Mouse (Mus musculus): ENCODE measurements at regions not wholly inside any gene's neighbourhood (a gene's known extent, or its start where the extent isn't known, plus 50 kb on each side); places are given as distances from the start of the nearest gene placed in this dataset.

- DNase-seq (ENCODE audit: low spot score), result no peak
Measured at GRCm38 (mm10) chr3:130977921-130978700, 132.2 kb upstream of the Lef1 start.

DNA sequence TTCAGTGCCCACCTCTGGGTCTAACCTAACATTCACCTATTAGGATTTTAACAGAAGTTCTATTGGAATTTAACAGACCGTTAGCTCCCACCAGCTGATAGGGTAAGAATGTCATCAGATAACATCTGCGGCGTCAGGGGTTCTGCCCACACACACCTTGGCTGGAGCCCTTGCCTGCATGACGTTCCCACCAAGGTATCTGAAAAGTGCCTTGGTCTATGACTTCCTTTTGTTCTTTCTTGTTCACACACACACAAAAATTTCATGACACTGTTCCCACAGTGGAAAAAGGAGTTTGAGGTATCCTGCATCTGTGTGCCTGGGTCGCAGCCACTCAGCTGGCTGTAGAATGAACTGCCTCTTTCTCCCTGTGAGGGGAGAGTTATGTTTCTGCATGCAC, 134.1 kb upstream of the Lef1 start:
- no peak for DNase-seq (ENCODE audit: low spot score)

DNA sequence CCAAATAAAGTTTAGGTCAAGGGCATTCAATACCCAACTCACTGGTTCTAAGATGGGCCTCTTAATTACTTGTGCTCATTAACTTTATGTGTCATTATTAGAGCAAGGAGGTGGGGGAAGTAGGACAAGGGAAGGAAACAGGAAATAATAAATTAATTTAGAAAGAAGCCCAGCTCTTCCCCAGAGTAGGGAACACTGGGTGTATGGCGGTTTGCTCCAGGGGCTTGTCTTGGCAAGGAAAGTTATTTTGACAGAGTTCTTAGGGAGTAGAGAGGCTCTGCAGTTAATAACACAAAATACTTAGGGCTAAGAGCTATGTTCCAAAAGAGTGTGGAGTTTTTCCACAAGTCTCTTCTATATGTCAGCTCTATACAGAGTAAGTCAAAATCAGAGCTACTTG, 135.0 kb upstream of the Lef1 start:
- no peak for DNase-seq (ENCODE audit: low spot score)

GRCm38 (mm10) chr3:130972126-130972525, 138.1 kb upstream of the Lef1 start:
- no peak for DNase-seq (ENCODE audit: low spot score)

- no peak for DNase-seq (ENCODE audit: low spot score)
Measured at GRCm38 (mm10) chr3:130965275-130965674, 145.0 kb upstream of the Lef1 start.

DNA sequence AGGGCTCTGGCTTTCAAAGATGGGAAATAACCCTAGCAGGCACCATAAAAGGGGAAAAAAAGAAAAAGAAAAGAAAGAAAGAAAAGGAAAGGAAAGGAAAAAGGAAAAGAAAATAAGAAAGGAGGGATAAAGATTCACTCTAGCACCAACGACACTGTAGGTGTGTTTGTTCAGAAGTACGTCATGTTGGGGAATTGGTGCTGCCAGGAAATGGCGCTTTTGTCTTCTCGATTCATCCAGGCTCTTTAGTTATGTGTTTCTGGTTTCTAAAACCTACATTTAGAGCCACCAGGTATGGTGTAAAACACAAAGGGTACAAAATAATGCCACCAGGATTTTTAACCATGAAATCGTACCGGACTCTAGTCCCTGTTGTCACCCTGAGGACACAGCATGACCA, 146.2 kb upstream of the Lef1 start:
- no peak for DNase-seq (ENCODE audit: low spot score)

DNA sequence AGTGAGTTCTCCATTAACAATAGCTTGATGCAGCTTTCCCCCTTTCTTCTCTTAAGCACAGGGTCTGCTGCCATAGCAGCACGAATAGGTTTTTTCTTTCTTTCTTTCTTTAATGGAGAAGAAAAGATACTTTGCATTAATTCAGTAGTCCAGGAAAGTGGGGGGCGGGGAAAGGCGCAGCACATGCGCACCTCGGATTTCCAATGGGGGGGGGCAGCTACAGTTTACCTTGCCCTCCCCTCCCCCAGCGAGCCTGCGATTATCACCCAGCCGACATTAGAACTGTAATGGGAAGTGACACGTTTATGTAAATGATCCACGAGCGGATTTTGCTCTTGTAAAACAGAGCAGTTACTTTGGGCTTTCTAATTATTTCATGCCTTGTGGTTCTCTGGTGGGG, 146.6 kb upstream of the Lef1 start:
- DNase-seq (ENCODE audit: low spot score), result no peak

GRCm38 (mm10) chr3:130962701-130963472, 147.4 kb upstream of the Lef1 start:
- DNase-seq (ENCODE audit: low spot score), result no peak

DNA sequence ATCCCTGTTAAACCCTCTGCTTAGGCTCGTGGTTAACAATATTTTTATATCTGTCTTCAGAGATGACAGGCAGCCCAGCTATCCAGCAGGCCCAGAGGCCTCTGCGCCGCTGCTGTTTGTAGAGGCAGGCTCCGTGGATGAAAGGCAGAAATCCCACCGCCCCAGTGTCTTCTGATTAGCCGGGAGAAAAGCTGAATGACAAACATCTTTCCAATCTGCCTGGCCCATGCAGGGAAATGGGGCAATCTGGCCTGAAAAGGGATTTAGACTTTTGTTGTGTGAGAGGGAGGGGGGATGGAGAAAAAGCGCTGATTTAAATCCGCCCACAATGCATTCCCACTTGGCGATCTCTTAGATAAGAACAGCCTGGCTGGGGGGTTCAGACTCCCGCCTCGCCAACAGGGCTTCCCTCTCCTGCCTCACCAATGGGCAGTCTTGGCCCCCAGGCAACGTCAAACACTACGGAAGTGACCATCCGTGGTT, 148.1 kb upstream of the Lef1 start:
- DNase-seq (ENCODE audit: low spot score), result no peak

DNA sequence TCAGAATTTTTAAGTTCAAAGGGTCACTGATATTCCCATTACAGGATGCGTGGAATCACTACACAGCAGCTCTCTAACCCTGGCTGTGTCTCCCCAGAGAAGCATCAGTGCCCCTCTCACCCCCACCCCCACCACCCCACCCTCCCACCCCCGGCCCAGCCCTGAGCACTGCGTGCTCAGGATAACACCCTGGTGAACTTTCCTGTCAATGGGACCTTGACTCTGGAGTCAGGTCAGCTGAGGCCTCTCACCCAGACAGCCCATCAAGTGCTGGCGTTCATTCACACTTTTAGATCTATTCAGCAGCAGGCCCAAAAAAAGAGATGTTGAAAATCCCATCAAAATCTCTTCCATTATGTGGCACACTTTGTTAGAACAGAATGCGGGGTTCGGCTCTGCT, 148.6 kb upstream of the Lef1 start:
- DNase-seq (ENCODE audit: low spot score), result no peak

DNA sequence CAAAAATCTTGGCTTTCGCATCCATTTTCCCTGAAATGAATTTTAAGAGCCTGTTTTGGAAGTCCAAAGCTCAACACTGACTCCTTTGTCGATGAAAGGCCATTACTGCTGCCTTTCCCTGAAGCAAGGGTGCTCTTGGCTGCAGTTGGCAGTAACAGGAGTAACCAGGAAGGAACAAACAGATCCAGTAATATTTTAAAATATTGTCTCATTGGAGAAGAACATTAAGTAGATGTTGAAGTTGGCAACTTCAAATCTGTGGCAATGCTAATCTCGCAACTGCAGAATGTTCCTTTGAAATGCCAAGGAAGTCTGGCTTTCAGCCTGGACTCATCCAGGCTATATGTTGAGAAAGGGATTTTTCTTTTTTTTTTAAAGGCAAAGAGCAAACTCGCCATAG, 154.3 kb upstream of the Lef1 start:
- DNase-seq (ENCODE audit: low spot score), result no peak

DNA sequence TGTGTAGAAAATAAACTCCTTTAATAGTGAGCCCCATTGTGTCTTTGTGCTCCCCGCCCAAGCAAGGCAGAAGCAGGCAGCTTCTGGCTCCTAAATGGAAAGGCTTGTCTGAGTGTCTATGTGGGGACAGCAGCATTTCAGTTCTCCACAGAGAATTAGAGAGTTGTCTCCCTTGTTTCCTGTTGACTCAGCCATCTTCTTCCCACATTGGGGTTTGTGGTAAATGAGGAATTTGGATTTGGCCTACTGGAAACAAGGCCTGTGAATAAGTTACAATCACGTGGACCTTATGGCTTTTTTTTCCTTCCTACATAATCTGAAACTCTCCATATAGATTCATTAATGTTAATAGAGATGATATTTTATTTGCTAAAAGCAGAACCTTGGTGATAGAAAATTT, 158.9 kb upstream of the Lef1 start:
- no peak for DNase-seq (ENCODE audit: low spot score)

GRCm38 (mm10) chr3:130950872-130951271, 159.4 kb upstream of the Lef1 start:
- no peak for DNase-seq (ENCODE audit: low spot score)

DNA sequence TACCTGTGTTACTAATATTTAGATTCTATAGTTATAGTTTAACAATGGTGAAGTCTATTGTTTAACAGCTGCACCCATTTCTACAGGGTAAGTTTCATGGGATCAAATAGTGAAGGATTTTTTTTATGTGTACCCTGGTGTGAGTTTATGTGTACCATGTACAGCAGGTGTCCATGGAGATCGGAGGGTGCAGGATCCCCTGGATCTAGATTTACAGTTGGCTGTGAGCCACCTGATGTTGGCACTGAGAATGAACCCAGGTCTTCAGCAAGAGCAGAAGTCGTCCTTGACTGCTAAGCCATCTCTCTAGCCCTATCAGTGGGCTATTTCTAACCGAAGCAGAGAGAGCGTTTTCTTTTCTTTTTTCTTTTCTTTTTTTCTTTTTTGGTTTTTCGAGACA, 162.4 kb upstream of the Lef1 start:
- DNase-seq (ENCODE audit: low spot score), result no peak

- DNase-seq (ENCODE audit: low spot score), result no peak
Measured at GRCm38 (mm10) chr3:130947277-130947606, 163.0 kb upstream of the Lef1 start.

DNA sequence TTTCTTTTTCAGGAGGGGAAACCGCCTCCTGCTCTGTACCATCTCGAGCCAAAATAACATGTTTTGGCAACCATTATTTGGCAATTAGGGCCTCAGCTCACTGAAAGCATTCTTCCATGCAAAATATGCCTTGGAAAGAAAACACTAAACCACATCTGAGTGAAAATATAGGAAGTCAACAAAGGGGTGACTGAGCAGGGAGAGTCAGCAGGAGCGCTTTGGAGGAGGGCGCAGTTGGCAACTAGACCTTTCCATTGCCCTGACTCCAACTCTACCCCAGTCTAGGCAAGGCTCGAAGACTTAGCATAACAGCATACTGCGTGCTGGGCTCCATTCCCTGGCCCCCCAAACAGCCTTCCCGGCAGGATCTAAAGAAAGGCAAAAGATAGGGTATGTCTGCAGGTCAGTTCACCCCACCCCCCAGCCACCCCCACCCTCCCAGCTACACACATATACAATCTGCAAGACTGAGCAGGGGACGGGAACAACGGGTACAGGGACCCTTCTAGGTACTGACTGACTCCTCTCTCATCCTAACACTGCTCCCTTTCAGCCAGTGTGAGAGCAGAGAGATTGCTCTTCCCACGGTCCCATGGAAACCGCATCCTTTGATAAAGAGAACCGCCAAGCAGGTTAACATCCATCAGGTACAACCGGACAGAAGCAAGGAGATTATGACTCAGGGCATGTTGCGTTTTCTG, 163.5 kb upstream of the Lef1 start:
- no peak for DNase-seq (ENCODE audit: low spot score)

- peak; percentile 16 for DNase-seq (ENCODE audit: low spot score)
Measured at GRCm38 (mm10) chr3:130945861-130946449, 164.3 kb upstream of the Lef1 start.

GRCm38 (mm10) chr3:130945396-130945795, 164.9 kb upstream of the Lef1 start:
- DNase-seq (ENCODE audit: low spot score), result no peak

DNA sequence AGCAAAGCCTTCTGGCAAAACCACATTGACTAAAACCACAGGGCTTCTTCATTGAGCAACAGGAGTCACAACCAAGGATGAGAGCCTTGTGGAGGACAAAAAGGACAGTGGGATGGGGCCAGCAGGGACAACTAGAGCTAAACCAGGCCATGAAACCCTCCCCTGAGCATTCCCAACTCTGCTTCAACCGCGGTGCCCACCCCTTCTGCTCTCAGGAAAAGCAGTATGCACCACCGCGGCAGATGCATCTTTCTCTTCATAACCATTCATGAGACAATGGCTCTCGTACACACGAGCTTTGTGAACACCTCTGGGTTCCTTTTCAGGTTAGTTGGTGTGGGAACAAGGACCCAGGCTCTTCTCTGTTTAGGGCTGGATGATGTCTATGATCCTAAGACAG, 166.0 kb upstream of the Lef1 start:
- DNase-seq (ENCODE audit: low spot score), result no peak

DNA sequence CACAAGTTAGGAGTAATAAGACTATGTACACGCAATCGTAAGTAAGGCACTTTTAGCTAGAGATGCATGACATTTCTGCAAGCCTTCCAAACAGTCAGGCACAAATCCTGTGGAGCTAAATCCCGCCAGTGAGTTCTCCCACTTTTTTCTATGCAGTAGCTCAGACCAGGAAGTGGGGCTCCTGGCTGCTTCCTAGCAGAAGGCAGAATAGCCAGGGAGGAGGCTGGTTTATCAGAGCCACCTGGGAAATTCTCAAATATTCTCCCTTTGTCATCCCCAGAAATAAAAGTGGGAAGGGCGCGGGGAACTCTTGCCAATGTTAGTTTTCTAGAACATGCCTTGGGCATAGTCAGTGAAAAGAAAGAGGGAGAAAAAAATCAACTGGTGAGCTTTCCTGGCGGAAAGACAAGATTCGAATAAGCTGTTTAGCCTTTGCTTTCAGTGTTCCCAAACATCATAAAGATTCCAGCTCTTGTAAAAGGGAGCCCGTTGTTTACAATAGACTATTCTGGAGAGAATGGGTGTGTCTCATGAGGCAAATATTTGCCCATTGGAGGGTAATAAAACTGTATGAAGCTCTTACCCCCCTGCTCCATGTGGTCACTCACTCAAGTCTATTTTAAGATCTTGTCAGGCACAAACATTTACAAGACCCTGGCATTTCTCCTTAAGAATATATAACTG, 167.2 kb upstream of the Lef1 start:
- DNase-seq (ENCODE audit: low spot score), result no peak

DNA sequence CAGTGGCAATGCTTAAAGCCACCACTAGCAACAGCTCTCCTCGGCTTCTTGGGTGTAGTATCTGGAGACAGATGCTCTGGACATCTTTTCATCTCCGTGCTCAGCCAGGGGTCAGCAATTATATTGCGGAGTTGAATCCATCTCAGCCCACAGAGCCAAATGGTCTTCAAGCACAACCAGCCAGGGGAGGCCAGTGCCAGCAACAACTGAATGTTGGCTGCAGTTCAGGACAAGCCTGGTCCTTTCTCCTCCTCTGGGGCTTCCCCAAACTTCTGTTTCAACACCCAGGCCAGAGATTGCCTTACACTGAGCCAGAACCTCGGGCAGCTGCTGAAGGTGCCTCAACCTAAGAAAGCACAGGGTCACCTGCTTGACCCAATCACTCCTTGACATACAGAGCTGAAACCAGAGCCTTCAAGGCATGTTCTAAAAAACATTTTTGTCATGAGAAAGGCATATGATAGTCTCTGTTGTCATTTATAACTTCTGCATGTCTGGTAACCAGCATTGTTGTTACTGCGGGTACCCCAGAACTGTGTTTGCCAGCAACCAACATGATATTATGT, 169.9 kb upstream of the Lef1 start:
- DNase-seq (ENCODE audit: low spot score), result no peak

DNA sequence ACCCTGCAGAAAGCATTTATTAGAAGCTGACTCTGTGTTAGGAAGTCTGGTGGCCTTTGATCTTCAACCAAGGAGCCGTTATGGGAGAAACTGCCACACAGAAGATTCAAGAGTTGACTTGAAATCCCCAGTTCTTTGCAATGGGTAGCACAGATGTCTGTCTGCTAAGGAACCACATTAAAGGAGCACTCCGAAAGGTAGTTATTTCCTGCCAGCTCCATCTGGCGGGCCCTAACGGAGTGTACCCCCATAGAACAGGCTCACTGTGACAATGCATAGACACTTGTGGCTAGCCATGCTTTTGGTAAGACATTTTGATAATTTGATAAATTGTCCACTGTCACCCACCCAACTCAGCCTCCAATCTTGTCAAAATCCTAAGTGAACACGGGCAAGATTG, 173.3 kb upstream of the Lef1 start:
- DNase-seq (ENCODE audit: low spot score), result no peak

All from urinary bladder, postnatal 25 days (tissue).